Mouse (Mus musculus) lung, embryonic 14.5 days (tissue): ENCODE results near the gene Dmrtc2. TPM values are rescaled to one million over a fixed set of nuclear protein-coding genes. Genes with fewer than 3 reads are reported as not detected.

ENCODE experiments used
- ATAC-seq: fragments of 200-750 bp; cut with Nextera tagmentation; 2 replicates; pipeline ENCODE4 v1.8.0; 2017; ENCODE audit warnings: mild to moderate bottlenecking, moderate TSS enrichment, moderate library complexity; ENCODE audit not compliant: insufficient read depth
- DNase-seq: peaks from one replicate; pipeline ENCODE4 v3.0.0-alpha.2; 2015
- H3K27ac ChIP-seq: fragments of 300-500 bp; sonication (generic); 2 replicates; pipeline ENCODE4 v1.5.1; 2014; ENCODE audit warnings: low read depth, mild to moderate bottlenecking, moderate library complexity
- H3K27me3 ChIP-seq: fragments of 300-500 bp; sonication (generic); 2 replicates; pipeline ENCODE4 v1.6.1; 2014; ENCODE audit warnings: low read length, control low read depth; ENCODE audit not compliant: insufficient read depth
- H3K36me3 ChIP-seq: fragments of 300-500 bp; sonication (generic); 2 replicates; pipeline ENCODE4 v1.6.1; 2014; ENCODE audit warnings: control low read depth; ENCODE audit not compliant: insufficient read depth
- H3K4me1 ChIP-seq: fragments of 300-500 bp; sonication (generic); 2 replicates; pipeline ENCODE4 v1.6.1; 2014; ENCODE audit warnings: antibody characterized with exemption, control low read depth; ENCODE audit not compliant: insufficient read depth
- H3K4me2 ChIP-seq: fragments of 300-500 bp; sonication (generic); 2 replicates; pipeline ENCODE4 v1.6.1; 2014; ENCODE audit warnings: mild to moderate bottlenecking
- H3K4me3 ChIP-seq: fragments of 300-500 bp; sonication (generic); 2 replicates; pipeline ENCODE4 v1.5.1; 2014; ENCODE audit warnings: low read depth, low read length
- H3K9ac ChIP-seq: fragments of 300-500 bp; sonication (generic); 2 replicates; pipeline ENCODE4 v1.6.1; 2014
- H3K9me3 ChIP-seq: fragments of 300-500 bp; sonication (generic); 2 replicates; pipeline ENCODE4 v1.6.1; 2016; ENCODE audit warnings: low read depth, low read length, control low read depth
- CTCF ChIP-seq: IDR thresholded peaks from 2 replicates; pipeline ENCODE4 v1.5.1; 2016; ENCODE audit warnings: antibody characterized with exemption, low read depth
- WGBS: fragments of 180-500 bp; shearing (Covaris S2); extraction: QIAGEN DNeasy Blood & Tissue Kit; methylation state at CpG from one replicate; pipeline ENCODE4 v1.1.7; 2014; 5-methylcytosine and 5-hydroxymethylcytosine counted together
- polyA plus RNA-seq: library from polyadenylated mRNA; unstranded; fragments of >200 nt; fragmentation: Nextera tagmentation; extraction: Ambion mirVana; gene quantifications from 2 replicates; pipeline ENCODE4 v1.2.1, GENCODE M21; 2014

The Dmrtc2 gene
- polyA plus RNA-seq, 1 experiment from 2014 or later, result not detected

DNA sequence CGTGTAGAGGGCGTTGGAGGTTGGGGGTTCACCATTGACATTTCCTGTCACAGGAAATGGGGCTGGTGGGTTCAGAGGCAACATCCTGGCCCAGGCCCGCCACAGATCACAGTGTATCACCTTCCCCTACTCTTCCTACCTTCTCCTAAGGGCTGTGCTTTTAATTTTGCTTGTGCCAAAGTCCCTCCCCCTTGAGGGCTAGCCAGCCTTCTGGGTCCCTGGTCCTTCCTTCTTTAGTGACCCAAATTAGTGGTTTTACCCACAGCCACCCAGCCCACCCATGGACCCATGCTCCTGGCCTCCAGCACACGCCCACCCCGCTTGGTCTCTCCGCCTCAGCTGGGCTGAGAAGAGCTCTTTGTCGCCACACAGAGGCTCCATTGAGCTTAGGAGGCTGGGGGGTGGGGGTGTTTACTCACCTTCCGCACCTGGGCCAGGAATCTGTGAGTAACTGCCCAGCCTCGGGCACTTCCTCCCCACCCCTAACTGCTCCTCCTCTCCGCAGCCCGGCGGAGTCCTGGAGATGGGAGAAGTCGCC, 37.4 kb downstream of the Dmrtc2 start:
- WGBS, result 27% methylated on average over 13 of the region's 13 CpGs
- Histone ChIP-seq H3K9me3 (no peaks in the 10 kb centered on the region), H3K4me3 (0 out of 2 replicates have a peak overlapping the region, but pooled peaks have one; percentile 6), H3K27me3 (no peaks in the 10 kb centered on the region), H3K4me2 (peak overlapping the region; percentile 41), H3K9ac (no peak overlapping the region), H3K4me1 (peaks cover 9% of the 10 kb centered on the region), H3K36me3 (peaks cover 31% of the 10 kb centered on the region), H3K27ac (peak overlapping the region; percentile 65)
- peak; percentile 67 for DNase-seq
- ATAC-seq, result peak; percentile 0; the same call in 1 of the 2 replicates
- peak; percentile 42; the same call in 1 of the 2 replicates for TF ChIP-seq CTCF

DNA sequence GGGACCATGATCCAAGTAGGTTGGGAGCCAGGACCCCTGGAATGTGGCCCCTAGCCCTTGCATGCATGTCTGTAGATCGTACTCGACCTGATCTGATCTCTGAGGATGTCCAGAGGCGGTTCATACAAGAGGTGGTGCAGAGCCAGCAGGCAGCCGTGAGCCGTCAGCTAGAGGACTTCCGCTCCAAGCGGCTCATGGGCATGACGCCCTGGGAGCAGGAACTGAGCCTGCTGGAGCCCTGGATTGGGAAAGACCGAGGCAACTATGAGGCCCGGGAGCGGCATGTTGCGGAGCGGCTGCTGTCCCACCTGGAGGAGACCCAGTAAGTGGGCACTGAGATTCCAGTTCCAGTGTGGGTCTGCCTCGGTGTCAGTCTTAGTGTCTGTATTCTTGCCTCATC, 42.6 kb downstream of the Dmrtc2 start:
- no peaks in the 10 kb centered on the region for H3K27me3 ChIP-seq
- H3K27ac ChIP-seq, result no peak overlapping the region
- WGBS, result 91% methylated on average over 14 of the region's 14 CpGs
- ATAC-seq (no peak), DNase-seq (no peak)
- no peak overlapping the region for H3K4me2 ChIP-seq
- H3K9ac ChIP-seq, result no peak overlapping the region
- no peak overlapping the region for H3K4me3 ChIP-seq
- H3K9me3 ChIP-seq, result no peaks in the 10 kb centered on the region
- TF ChIP-seq CTCF, result no peak
- no peaks in the 10 kb centered on the region for H3K4me1 ChIP-seq
- H3K36me3 ChIP-seq, result peaks cover 56% of the 10 kb centered on the region

DNA sequence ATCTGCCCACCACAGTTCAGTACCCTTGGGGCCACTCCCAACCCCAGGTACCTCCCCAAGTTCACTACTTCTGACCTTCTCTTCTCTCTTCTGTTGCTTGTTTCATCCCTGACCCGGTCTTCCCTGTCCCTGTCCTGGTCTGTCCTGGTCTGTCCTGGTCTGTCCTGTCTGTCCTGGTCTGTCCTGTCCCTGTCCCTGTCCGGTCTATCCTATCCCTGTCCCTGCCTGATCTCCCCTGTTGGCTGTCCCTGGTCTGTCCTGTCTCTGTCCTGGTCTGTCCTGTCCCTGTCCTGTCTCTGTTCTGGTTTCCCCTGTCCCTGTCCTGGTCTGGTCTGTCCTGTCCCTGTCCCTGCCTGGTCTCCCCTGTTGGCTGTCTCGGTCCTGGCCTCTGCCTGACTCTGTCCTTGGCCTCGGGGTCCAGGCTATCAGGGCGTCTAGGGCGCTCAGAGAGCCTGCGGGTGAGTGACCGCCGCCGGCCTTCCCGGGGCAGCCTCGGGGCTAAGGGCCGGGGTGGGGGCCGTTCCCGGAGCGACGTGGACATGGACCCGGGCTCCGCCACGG, 49.0 kb downstream of the Dmrtc2 start:
- Histone ChIP-seq H3K4me2 (no peak overlapping the region), H3K9ac (no peak overlapping the region), H3K9me3 (no peaks in the 10 kb centered on the region), H3K4me1 (no peaks in the 10 kb centered on the region), H3K36me3 (peaks cover 73% of the 10 kb centered on the region), H3K27me3 (no peaks in the 10 kb centered on the region), H3K4me3 (no peak overlapping the region), H3K27ac (no peak overlapping the region)
- no peak for TF ChIP-seq CTCF
- no peak for ATAC-seq
- DNase-seq, result no peak
- 89% methylated on average over 20 of the region's 20 CpGs for WGBS

- H3K4me2 ChIP-seq, result no peak overlapping the region
- TF ChIP-seq CTCF, result no peak
- H3K4me3 ChIP-seq, result no peak overlapping the region
- no peaks in the 10 kb centered on the region for H3K27me3 ChIP-seq
- WGBS, result 83% methylated on average over 9 of the region's 9 CpGs
- no peak overlapping the region for H3K27ac ChIP-seq
- ATAC-seq (peak; percentile 16; the same call in 1 of the 2 replicates), DNase-seq (no peak)
- H3K36me3 ChIP-seq, result peaks cover 82% of the 10 kb centered on the region
- no peaks in the 10 kb centered on the region for H3K9me3 ChIP-seq
- H3K4me1 ChIP-seq, result no peaks in the 10 kb centered on the region
- H3K9ac ChIP-seq, result no peak overlapping the region
Measured at GRCm38 (mm10) chr7:24919728-24920127, 49.9 kb downstream of the Dmrtc2 start.

Other genes starting within 250 kb of the Dmrtc2 start
- gene Lypd3, start 233.5 kb upstream of the Dmrtc2 start, polyA plus RNA-seq, result 0.14 TPM in 1 of 2 replicates, not detected in the other
- not detected in 2 replicates for gene Tex101, start 193.4 kb upstream of the Dmrtc2 start, polyA plus RNA-seq
- not detected in 2 replicates for gene BC049730, start 160.8 kb upstream of the Dmrtc2 start, polyA plus RNA-seq
- not detected in 2 replicates for gene Gm4763, start 143.1 kb upstream of the Dmrtc2 start, polyA plus RNA-seq
- 0.13 TPM in 1 of 2 replicates, not detected in the other for gene Cd177, start 109.7 kb upstream of the Dmrtc2 start, polyA plus RNA-seq
- gene Ceacam10, start 92.9 kb upstream of the Dmrtc2 start, polyA plus RNA-seq, result not detected in 2 replicates
- 23.5 and 25.5 TPM in 2 replicates for gene Gm9844, start 7.8 kb upstream of the Dmrtc2 start, polyA plus RNA-seq
- gene Lypd4, start 116 bp upstream of the Dmrtc2 start, polyA plus RNA-seq, result not detected in 2 replicates
- gene Rps19, start 14.3 kb downstream of the Dmrtc2 start, polyA plus RNA-seq, result 3,015 and 3,069 TPM in 2 replicates
- 0.16 and 0.24 TPM in 2 replicates for gene Cd79a, start 27.3 kb downstream of the Dmrtc2 start, polyA plus RNA-seq
- 109 and 120 TPM in 2 replicates for gene Arhgef1, start 32.9 kb downstream of the Dmrtc2 start, polyA plus RNA-seq
- gene Gm4881, start 74.4 kb downstream of the Dmrtc2 start, polyA plus RNA-seq, result not detected in 2 replicates
- gene Rabac1, start 102.7 kb downstream of the Dmrtc2 start, polyA plus RNA-seq, result 130 and 131 TPM in 2 replicates
- 0.74 and 0.89 TPM in 2 replicates for gene Atp1a3, start 135.9 kb downstream of the Dmrtc2 start, polyA plus RNA-seq
- gene Grik5, start 202.3 kb downstream of the Dmrtc2 start, polyA plus RNA-seq, result 6.7 and 6.8 TPM in 2 replicates
- 29.9 and 30.7 TPM in 2 replicates for gene Zfp574, start 202.5 kb downstream of the Dmrtc2 start, polyA plus RNA-seq